Mouse (Mus musculus): ENCODE results near the gene Dhx8. TPM values are rescaled to one million over a fixed set of nuclear protein-coding genes. Genes with fewer than 3 reads are reported as not detected.

Gene Dhx8
- polyA plus RNA-seq, 1 experiment from 2014 or later = 60.5 TPM

DNA sequence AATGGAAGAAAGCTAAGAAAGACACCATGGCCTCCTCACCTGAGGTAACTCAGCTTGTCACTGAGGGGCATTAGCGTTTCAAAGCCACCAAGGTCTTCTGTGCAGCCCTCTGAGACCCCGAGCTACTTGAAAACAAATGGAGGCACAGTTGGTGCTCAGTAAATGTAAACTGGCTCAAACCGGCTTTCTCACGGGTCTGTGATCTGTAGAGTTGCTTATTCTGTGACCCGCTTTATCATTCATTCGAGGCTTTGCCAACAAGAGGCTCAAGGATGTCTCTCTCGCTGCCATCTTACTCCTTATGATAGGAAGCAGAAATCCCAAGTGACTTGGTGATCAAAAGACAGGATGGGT lies 53.1 kb downstream of the Dhx8 start:
- H3K36me3 ChIP-seq = no peaks in the 10 kb centered on the region
- DNase-seq (ENCODE audit: low spot score) = no peak
- no peaks in the 10 kb centered on the region for H3K9me3 ChIP-seq (replicated peaks)
- H3K27ac ChIP-seq = peak overlapping the region; percentile 94
- WGBS = 10% methylated on average over 7 of the region's 7 CpGs
- H3K4me3 ChIP-seq = peak overlapping the region; percentile 73
- peaks cover 50% of the 10 kb centered on the region for H3K27me3 ChIP-seq (ENCODE audit: low read depth, poor library complexity, severe bottlenecking)
- H3K4me1 ChIP-seq = peaks cover 62% of the 10 kb centered on the region

DNA sequence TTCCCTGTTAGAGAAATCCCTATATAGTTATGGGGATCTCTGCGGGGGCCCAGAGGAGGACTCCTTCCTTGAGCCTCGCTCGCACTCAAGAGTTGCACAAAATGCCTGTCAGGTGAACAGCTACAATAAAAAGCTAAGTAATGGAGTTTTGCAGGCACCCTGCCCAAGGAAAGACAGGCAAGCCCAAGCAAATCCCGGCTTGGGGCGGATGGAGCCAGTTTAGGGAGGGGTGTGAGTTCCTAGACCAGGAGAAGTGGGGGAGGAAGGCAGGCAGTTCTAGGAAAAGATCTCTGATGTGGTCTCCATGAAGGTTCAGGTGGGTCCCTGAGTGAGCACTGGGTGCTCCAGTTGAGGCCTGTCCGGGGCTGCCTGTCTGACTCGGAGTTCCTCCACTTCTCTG lies 53.9 kb downstream of the Dhx8 start:
- Histone ChIP-seq H3K4me3 (no peak overlapping the region), H3K36me3 (no peaks in the 10 kb centered on the region), H3K4me1 (peaks cover 70% of the 10 kb centered on the region), H3K27me3 (ENCODE audit: low read depth, poor library complexity, severe bottlenecking) (peaks cover 50% of the 10 kb centered on the region), H3K27ac (0 out of 2 replicates have a peak overlapping the region, but pooled peaks have one; percentile 15), H3K9me3 (replicated peaks) (no peaks in the 10 kb centered on the region)
- WGBS = 63% methylated on average over 7 of the region's 7 CpGs
- DNase-seq (ENCODE audit: low spot score) = no peak

DNA sequence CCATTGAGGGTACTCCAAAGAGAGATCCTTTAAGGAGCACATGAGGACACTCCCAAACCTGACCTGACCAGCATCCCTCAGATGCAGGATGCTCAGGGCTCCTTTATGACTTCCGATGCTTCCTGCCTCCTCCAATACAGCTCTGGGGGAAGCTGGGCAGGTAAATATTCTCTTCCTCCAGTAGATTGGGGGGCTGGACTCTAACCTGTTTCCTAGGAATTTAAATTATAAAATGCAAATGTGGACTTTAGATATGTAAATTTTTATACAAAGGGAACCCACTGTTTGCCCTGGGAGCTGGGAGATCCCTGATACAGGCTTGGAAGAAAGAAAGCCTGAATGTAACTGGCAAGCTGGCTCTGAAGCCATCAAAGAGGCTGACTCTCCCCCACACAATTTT lies 54.7 kb downstream of the Dhx8 start:
- Histone ChIP-seq H3K27me3 (ENCODE audit: low read depth, poor library complexity, severe bottlenecking) (peaks cover 50% of the 10 kb centered on the region), H3K9me3 (replicated peaks) (no peaks in the 10 kb centered on the region), H3K36me3 (no peaks in the 10 kb centered on the region), H3K4me3 (no peak overlapping the region), H3K27ac (no peak overlapping the region), H3K4me1 (peaks cover 68% of the 10 kb centered on the region)
- 69% methylated on average over 1 of the region's 1 CpGs for WGBS
- no peak for DNase-seq (ENCODE audit: low spot score)

DNA sequence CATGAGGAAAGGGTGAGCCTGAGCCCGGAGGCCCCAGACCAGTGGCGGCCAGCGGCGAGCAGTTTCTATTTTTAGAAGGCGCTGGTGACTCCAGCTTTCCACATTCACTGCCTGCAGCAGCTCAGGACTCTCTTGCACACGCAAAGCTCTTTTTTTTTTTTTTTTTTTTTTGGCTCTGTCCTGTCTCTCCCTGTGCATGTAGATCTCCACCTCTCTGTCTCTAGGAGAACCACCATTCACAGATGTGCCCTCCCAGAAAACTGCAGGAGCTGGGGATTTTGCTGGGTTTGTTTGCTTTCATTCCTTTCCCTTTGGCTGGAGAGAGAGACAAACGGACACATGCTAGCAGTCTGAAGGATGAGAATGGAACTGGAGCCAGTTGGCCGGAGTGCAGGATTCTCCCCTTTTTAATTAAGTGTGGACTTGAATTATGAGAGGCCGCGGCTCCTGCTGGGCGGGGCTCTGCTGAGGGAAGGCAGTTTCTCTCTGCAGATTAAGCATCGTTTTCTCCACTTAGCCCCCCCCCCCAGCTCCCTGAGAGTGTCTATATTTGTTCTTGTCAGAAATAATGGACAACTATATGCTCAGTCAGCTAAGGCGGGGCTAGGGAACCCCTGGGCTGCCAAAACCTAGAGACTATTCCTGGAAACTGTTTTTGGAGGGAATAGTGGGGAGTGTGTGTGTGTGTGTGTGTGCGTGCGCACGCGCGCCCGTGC lies 58.2 kb downstream of the Dhx8 start:
- H3K4me3 ChIP-seq = peak overlapping the region; percentile 23
- no peak for DNase-seq (ENCODE audit: low spot score)
- H3K27me3 ChIP-seq (ENCODE audit: low read depth, poor library complexity, severe bottlenecking) = peaks cover 27% of the 10 kb centered on the region
- H3K36me3 ChIP-seq = no peaks in the 10 kb centered on the region
- WGBS = 39% methylated on average over 19 of the region's 19 CpGs
- no peaks in the 10 kb centered on the region for H3K9me3 ChIP-seq (replicated peaks)
- H3K27ac ChIP-seq = peak overlapping the region; percentile 26; the same call in 1 of the 2 replicates
- H3K4me1 ChIP-seq = peaks cover 33% of the 10 kb centered on the region

DNA sequence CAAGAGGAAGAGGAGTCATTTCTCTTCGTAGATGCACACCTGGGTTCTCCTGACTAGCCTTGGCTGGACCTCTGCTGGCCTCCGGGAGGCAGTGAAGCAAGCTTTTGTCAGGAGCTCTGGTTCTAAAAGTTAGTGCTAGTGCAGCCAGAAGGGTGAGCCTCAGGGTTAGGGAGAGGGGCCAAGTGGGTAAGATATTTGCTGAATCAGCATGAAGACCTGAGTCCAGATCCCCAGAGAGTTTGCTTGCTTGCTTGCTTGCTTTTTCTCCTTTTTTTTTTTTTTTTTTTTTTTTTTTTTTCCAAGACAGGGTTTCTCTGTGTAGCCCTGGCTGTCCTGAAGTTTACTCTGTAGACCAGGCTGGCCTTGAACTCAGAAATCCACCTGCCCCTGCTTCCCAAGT lies 64.6 kb downstream of the Dhx8 start:
- H3K27me3 ChIP-seq (ENCODE audit: low read depth, poor library complexity, severe bottlenecking) = peaks cover 7% of the 10 kb centered on the region; the same call in 1 of the 2 replicates
- no peak for DNase-seq (ENCODE audit: low spot score)

DNA sequence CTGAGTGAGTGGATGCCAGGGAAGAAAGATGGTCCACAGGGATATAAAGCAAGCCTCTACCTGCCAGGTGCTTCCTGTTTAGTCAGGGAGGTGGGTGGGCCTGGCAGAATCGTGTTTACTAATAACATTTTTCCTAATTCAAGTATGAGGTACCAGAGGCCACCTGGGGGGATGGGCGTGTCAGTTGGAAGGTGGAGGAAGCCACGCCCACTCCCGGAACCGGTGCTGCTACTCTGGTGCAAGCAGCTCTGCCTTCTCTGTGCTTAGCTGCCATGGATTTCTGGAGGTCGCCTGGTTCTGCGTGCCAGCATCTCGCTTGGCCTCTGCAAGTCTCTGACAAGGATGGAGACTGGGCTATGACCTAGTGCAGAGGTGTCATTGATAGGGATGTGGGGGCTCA lies 65.4 kb downstream of the Dhx8 start:
- Histone ChIP-seq H3K4me3 (no peak overlapping the region), H3K27ac (no peak overlapping the region), H3K4me1 (peaks cover 27% of the 10 kb centered on the region), H3K9me3 (replicated peaks) (no peaks in the 10 kb centered on the region), H3K27me3 (ENCODE audit: low read depth, poor library complexity, severe bottlenecking) (peaks cover 10% of the 10 kb centered on the region; the same call in 1 of the 2 replicates), H3K36me3 (no peaks in the 10 kb centered on the region)
- peak; percentile 48 for DNase-seq (ENCODE audit: low spot score)
- 40% methylated on average over 8 of the region's 8 CpGs for WGBS

More for the DNA sequence above, 64.6 kb downstream of the Dhx8 start:
- H3K36me3 ChIP-seq = no peaks in the 10 kb centered on the region
- no peak overlapping the region for H3K27ac ChIP-seq
- H3K4me1 ChIP-seq = peaks cover 27% of the 10 kb centered on the region
- H3K4me3 ChIP-seq = no peak overlapping the region
- 88% methylated on average over 2 of the region's 2 CpGs for WGBS
- H3K9me3 ChIP-seq (replicated peaks) = no peaks in the 10 kb centered on the region

DNA sequence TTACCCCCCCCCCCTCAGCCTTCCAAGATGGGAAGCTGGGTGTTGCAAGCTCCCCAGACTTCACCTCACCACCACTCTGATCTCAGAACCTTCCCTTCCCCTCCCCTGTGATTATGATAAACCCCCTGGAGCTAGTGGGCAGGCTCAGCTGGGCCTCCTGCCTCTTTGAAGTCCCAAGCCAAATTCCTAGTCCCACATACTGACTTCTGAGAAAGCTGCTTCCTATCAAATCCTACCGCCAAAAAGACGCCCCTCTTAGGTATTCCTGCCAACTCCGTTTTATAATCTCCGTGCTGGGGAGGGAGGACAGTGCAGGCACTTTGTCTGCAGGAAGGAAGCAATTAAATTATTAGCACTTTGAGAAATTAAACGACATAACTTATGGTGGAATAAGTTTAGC lies 68.7 kb downstream of the Dhx8 start:
- Histone ChIP-seq H3K36me3 (no peaks in the 10 kb centered on the region), H3K9me3 (replicated peaks) (no peaks in the 10 kb centered on the region), H3K27ac (0 out of 2 replicates have a peak overlapping the region, but pooled peaks have one; percentile 36), H3K4me3 (peak overlapping the region; percentile 34; the same call in 1 of the 2 replicates), H3K4me1 (peaks cover 27% of the 10 kb centered on the region), H3K27me3 (ENCODE audit: low read depth, poor library complexity, severe bottlenecking) (peaks cover 10% of the 10 kb centered on the region; the same call in 1 of the 2 replicates)
- DNase-seq (ENCODE audit: low spot score) = no peak
- WGBS = 0% methylated on average over 5 of the region's 5 CpGs

DNA sequence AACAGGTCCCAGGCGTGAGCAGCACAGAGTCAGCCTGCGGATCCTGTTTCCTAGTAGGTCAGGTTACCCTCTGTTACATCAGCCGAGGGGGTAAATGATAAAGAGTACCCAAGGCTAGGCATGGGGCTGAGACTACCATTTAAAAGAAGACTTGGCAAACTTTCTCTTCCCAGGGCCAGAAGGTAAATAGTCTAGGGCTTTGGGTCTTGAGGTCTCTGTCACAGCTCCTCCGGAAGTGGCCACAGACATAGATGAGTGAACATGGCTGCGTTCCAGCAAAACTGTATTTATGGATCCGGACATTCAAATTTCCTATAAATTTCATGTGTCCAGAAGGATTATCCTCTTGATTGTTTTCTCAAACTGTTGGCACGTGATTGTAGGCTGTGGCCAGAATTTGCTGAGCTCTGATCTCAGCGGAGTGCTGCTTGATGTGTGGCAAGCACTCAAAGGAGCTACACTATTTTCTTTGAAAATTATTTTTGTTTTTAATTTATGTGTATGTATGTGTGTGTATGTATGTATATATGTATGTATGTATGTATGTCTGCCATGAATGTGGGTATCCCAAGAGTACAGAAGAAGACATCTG lies 72.5 kb downstream of the Dhx8 start:
- no peaks in the 10 kb centered on the region for H3K36me3 ChIP-seq
- H3K27me3 ChIP-seq (ENCODE audit: low read depth, poor library complexity, severe bottlenecking) = peaks cover 29% of the 10 kb centered on the region
- H3K4me1 ChIP-seq = peaks cover 30% of the 10 kb centered on the region
- DNase-seq (ENCODE audit: low spot score) = no peak
- no peaks in the 10 kb centered on the region for H3K9me3 ChIP-seq (replicated peaks)
- H3K27ac ChIP-seq = no peak overlapping the region
- H3K4me3 ChIP-seq = no peak overlapping the region
- WGBS = 91% methylated on average over 8 of the region's 8 CpGs

DNA sequence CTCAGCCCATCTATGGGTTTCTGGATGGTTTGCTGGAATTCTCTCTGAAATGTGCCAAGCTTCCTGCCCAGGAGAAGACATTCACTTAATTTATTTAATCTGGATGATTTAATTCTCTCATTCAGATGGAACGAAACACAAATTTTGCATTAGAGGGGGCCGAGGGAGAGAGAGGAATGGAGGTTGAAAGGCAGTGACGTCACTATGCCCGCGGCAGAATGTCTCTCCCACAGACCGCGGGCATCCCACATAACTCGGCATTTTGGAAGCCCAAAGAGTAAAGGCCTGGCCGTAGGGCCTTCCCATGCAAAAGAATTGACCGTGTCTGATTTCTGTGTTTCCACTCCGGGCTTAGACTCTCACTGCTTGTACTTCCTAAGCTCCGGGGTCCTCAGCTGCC lies 74.0 kb downstream of the Dhx8 start:
- no peaks in the 10 kb centered on the region for H3K36me3 ChIP-seq
- no peak overlapping the region for H3K4me3 ChIP-seq
- H3K27ac ChIP-seq = 0 out of 2 replicates have a peak overlapping the region, but pooled peaks have one; percentile 16
- H3K4me1 ChIP-seq = peaks cover 20% of the 10 kb centered on the region
- peaks cover 35% of the 10 kb centered on the region for H3K27me3 ChIP-seq (ENCODE audit: low read depth, poor library complexity, severe bottlenecking)
- WGBS = 67% methylated on average over 12 of the region's 12 CpGs
- no peak for DNase-seq (ENCODE audit: low spot score)
- H3K9me3 ChIP-seq (replicated peaks) = no peaks in the 10 kb centered on the region

DNA sequence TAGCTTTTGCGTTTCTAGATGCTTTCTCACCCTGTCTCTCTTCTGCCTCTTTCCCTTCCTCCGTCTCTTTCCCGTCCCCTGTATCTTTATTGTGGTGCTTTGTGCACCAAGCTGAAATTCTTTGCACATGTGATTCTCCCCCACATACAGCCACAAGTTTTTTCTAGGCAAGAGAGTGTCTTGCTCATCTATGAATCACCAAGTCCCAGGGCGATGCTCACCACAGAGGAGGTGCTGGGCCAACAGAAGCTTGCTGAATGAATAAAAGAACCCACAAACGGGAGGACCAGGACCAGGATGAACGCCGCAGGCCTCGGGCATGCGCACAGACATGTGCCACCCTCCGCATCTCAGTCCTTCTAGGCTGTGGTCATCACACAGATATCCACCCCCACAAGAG lies 74.5 kb downstream of the Dhx8 start:
- H3K27me3 ChIP-seq (ENCODE audit: low read depth, poor library complexity, severe bottlenecking) = peaks cover 29% of the 10 kb centered on the region
- no peaks in the 10 kb centered on the region for H3K36me3 ChIP-seq
- no peak for DNase-seq (ENCODE audit: low spot score)
- no peaks in the 10 kb centered on the region for H3K9me3 ChIP-seq (replicated peaks)
- peaks cover 15% of the 10 kb centered on the region; the same call in 1 of the 2 replicates for H3K4me1 ChIP-seq
- WGBS = 87% methylated on average over 10 of the region's 10 CpGs
- no peak overlapping the region for H3K27ac ChIP-seq
- H3K4me3 ChIP-seq = no peak overlapping the region

DNA sequence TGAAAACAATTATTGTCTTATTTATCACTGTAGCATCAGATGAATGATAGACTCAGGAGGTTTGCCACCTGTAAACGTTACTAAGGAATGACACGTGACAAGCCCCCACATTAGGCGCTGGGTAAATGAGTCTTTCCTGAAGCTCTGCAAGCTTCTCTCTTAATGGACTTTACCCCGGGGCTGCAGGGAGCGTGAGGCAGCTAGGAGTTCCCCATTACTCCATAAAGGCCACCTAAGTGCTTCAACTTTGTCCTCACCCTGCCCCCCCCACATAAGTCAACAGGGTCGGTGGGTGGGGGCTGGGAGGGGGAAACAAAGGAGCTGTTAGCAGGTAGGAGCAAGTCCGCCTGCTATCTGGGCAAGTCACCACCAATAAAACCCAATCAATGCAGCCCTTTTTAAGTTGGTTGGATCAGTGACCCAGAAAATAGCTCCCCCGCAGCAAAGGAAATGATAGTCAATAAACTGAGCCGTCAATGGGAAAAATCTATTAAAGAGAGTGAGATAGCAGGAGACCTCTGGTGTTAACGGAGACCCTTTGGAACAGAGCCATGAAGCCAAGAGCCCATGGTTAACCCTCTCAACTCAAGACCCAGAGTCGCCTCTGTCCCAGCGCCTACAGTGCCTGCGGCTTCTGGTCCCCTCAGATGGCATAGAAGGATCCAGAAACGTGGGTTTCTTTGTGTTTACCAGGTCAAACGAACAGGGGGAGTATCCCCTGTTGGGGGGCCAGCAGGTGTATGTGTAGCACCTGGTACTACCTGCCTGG lies 76.5 kb downstream of the Dhx8 start:
- peaks cover 25% of the 10 kb centered on the region for H3K27me3 ChIP-seq (ENCODE audit: low read depth, poor library complexity, severe bottlenecking)
- 38% methylated on average over 15 of the region's 15 CpGs for WGBS
- no peak overlapping the region for H3K4me3 ChIP-seq
- H3K27ac ChIP-seq = no peak overlapping the region
- peaks cover 23% of the 10 kb centered on the region for H3K4me1 ChIP-seq
- no peaks in the 10 kb centered on the region for H3K9me3 ChIP-seq (replicated peaks)
- no peaks in the 10 kb centered on the region for H3K36me3 ChIP-seq
- no peak for DNase-seq (ENCODE audit: low spot score)

DNA sequence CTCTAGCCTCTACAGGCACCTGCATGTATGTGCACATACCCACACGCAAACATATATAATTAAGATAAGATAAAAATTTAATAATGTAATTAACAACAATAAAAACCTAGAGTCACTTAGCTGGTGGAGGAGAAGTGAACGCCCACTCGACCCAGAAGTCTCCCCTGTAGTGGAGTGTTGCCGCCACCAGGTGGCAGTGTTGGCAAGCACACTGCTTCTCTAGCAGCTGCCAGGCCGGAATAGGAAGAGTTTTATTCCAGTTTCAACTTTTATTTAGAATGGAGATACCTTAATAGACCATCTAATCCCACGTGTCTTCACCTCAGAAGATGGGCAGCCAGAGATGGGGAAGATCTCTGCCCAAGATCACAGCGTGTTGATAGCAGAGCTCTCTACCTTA lies 80.5 kb downstream of the Dhx8 start:
- H3K27ac ChIP-seq = no peak overlapping the region
- WGBS = 4% methylated on average over 7 of the region's 7 CpGs
- no peaks in the 10 kb centered on the region for H3K36me3 ChIP-seq
- H3K27me3 ChIP-seq (ENCODE audit: low read depth, poor library complexity, severe bottlenecking) = peaks cover 11% of the 10 kb centered on the region
- no peaks in the 10 kb centered on the region for H3K9me3 ChIP-seq (replicated peaks)
- H3K4me1 ChIP-seq = peaks cover 46% of the 10 kb centered on the region
- peak; percentile 89 for DNase-seq (ENCODE audit: low spot score)
- H3K4me3 ChIP-seq = no peak overlapping the region

Data from limb, embryonic 10.5 days (tissue).